Mouse (Mus musculus) C2C12 (cell line): ENCODE measurements at regions not wholly inside any gene's neighbourhood (a gene's known extent, or its start where the extent isn't known, plus 50 kb on each side); places are given as distances from the start of the nearest gene placed in this dataset.

Experiments
- H3K27me3 ChIP-seq: one replicate; pipeline ENCODE4 v1.6.1; 2011; ENCODE audit not compliant: control insufficient read depth, insufficient read depth, insufficient read length
- H3K36me3 ChIP-seq: one replicate; pipeline ENCODE4 v1.6.1; 2011; ENCODE audit not compliant: control insufficient read depth, insufficient read depth
- H3K4me3 ChIP-seq: one replicate; pipeline ENCODE4 v1.5.1; 2011; ENCODE audit warnings: mild to moderate bottlenecking, control low read depth; ENCODE audit not compliant: poor library complexity, insufficient read depth, severe bottlenecking
- H3K79me2 ChIP-seq: one replicate; pipeline ENCODE4 v1.6.1; 2011; ENCODE audit not compliant: control insufficient read depth, insufficient read depth
- H3K79me3 ChIP-seq: one replicate; pipeline ENCODE4 v1.6.1; 2011; ENCODE audit warnings: low read depth, control low read depth
- H3ac ChIP-seq: one replicate; pipeline ENCODE3; 2011; ENCODE audit warnings: low read depth; ENCODE audit not compliant: control insufficient read depth, insufficient read length
- CEBPB ChIP-seq: IDR thresholded peaks from one replicate; pipeline ENCODE4 v1.6.1; 2011; ENCODE audit warnings: low read depth, mild to moderate bottlenecking, control low read depth, moderate library complexity
- CTCF ChIP-seq: IDR thresholded peaks from one replicate; pipeline ENCODE4 v1.5.1; 2011; ENCODE audit not compliant: control insufficient read depth, insufficient read depth, insufficient read length
- FOSL1 ChIP-seq: IDR thresholded peaks from one replicate; pipeline ENCODE4 v1.8.0; 2011; ENCODE audit warnings: mild to moderate bottlenecking, low read length; ENCODE audit not compliant: poor library complexity, insufficient read depth, severe bottlenecking
- MAX ChIP-seq: IDR thresholded peaks from one replicate; pipeline ENCODE4 v1.6.1; 2011; ENCODE audit warnings: mild to moderate bottlenecking, control low read depth
- MYOD1 ChIP-seq: IDR thresholded peaks from one replicate; pipeline ENCODE4 v1.6.1; 2011; ENCODE audit warnings: low read depth; ENCODE audit not compliant: control insufficient read depth, insufficient read length
- MYOG ChIP-seq: IDR thresholded peaks from one replicate; pipeline ENCODE4 v1.6.1; 2011; ENCODE audit not compliant: control insufficient read depth, insufficient read length; ENCODE audit errors: extremely low read depth
- USF1 ChIP-seq: IDR thresholded peaks from one replicate; pipeline ENCODE4 v1.6.1; 2011; ENCODE audit warnings: low read depth, mild to moderate bottlenecking, control low read depth, moderate library complexity

- H3K79me2 ChIP-seq = no peaks in the 10 kb centered on the region
- H3K27me3 ChIP-seq = no peaks in the 10 kb centered on the region
- H3K4me3 ChIP-seq = no peak overlapping the region
- no peaks in the 10 kb centered on the region for H3K36me3 ChIP-seq
- H3ac ChIP-seq = no peak overlapping the region
- TF ChIP-seq CEBPB (no peak), USF1 (no peak), MAX (no peak), MYOG (no peak), FOSL1 (no peak), MYOD1 (no peak), CTCF (no peak)
- H3K79me3 ChIP-seq = no peaks in the 10 kb centered on the region
Observed at GRCm38 (mm10) chr6:6414654-6415610, 163.5 kb downstream of the Sem1 start.

- TF ChIP-seq MYOD1 = no peak
- no peak for TF ChIP-seq FOSL1
- TF ChIP-seq CEBPB = no peak
- no peak for TF ChIP-seq MYOG
- no peak for TF ChIP-seq CTCF
- no peak for TF ChIP-seq MAX
- no peak for TF ChIP-seq USF1
- H3K79me2 ChIP-seq = no peaks in the 10 kb centered on the region
Observed at GRCm38 (mm10) chr6:6397997-6398396, 180.5 kb downstream of the Sem1 start.

GRCm38 (mm10) chr6:6389454-6390445, 172.8 kb upstream of the Slc25a13 start:
- no peak for TF ChIP-seq CEBPB
- no peak for TF ChIP-seq FOSL1
- TF ChIP-seq MAX = no peak
- no peak for TF ChIP-seq CTCF
- TF ChIP-seq MYOG = no peak
- no peak for TF ChIP-seq USF1
- TF ChIP-seq MYOD1 = no peak
- Histone ChIP-seq H3K36me3 (no peaks in the 10 kb centered on the region), H3K79me2 (no peaks in the 10 kb centered on the region), H3ac (no peak overlapping the region), H3K4me3 (no peak overlapping the region), H3K27me3 (no peaks in the 10 kb centered on the region), H3K79me3 (no peaks in the 10 kb centered on the region)

More at GRCm38 (mm10) chr6:6397997-6398396, 180.5 kb downstream of the Sem1 start:
- Histone ChIP-seq H3ac (no peak overlapping the region), H3K27me3 (no peaks in the 10 kb centered on the region), H3K79me3 (no peaks in the 10 kb centered on the region), H3K36me3 (no peaks in the 10 kb centered on the region), H3K4me3 (no peak overlapping the region)

- H3ac ChIP-seq = no peak overlapping the region
- no peaks in the 10 kb centered on the region for H3K27me3 ChIP-seq
- H3K4me3 ChIP-seq = no peak overlapping the region
- H3K36me3 ChIP-seq = no peaks in the 10 kb centered on the region
- H3K79me2 ChIP-seq = no peaks in the 10 kb centered on the region
- no peaks in the 10 kb centered on the region for H3K79me3 ChIP-seq
- TF ChIP-seq FOSL1 (no peak), MYOG (no peak), MAX (no peak), CTCF (no peak), USF1 (no peak), CEBPB (no peak), MYOD1 (no peak)
Observed at GRCm38 (mm10) chr6:6388835-6389440, 172.0 kb upstream of the Slc25a13 start.

GRCm38 (mm10) chr6:6387571-6387970, 170.6 kb upstream of the Slc25a13 start:
- Histone ChIP-seq H3K36me3 (no peaks in the 10 kb centered on the region), H3ac (no peak overlapping the region), H3K27me3 (no peaks in the 10 kb centered on the region), H3K4me3 (no peak overlapping the region), H3K79me2 (no peaks in the 10 kb centered on the region), H3K79me3 (no peaks in the 10 kb centered on the region)
- TF ChIP-seq CEBPB (no peak), CTCF (no peak), MYOG (no peak), MYOD1 (no peak), FOSL1 (no peak), USF1 (no peak), MAX (no peak)
